Mouse (Mus musculus): ENCODE results near the gene Synpr. TPM values are rescaled to one million over a fixed set of nuclear protein-coding genes. Genes with fewer than 3 reads are reported as not detected.

The Synpr gene
- polyA plus RNA-seq, 1 experiment from 2014 or later = 9.5 TPM

DNA sequence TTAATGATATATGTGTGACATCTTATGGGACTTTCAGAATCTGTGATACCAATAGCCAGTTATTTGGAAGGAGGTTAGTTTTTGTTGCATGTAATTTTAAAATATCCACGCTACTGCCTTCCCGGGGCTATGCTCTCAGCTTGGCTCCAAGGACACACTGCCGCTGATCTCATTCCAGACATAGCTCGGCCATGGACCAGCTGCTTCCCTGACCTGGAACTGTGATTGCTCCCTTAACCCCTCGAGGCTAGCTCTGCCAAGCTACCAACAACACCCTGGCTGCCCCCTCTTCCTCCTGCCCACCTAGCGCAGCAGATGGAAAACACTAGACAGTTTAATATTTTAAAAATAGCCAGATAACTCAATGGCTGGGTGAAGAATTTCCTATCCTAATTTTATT lies 311.7 kb downstream of the Synpr start:
- 77% methylated on average over 6 of the region's 6 CpGs for WGBS
- Histone ChIP-seq H3K27ac (ENCODE audit: low read depth, low read length) (no peak overlapping the region), H3K9ac (ENCODE audit: low read length) (no peak overlapping the region)

DNA sequence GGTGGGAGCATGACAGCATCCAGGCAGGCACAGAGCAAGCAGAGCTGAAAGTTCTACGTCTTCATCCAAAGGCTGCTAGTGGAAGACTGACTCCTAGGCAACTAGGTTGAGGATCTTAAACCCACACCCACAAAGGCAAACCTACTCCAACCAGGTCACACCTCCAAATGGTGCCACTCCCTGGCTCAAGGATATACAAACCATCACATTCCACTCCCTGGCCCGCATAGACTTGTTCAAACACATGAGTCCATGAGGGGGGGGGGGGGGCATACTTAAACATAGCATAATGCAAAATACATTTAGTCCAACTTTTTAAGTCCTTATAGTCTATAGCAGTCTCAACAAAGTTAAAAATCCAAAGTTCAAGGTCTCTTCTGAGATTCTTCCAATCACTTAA lies 312.6 kb downstream of the Synpr start:
- H3K9ac ChIP-seq (ENCODE audit: low read length) = no peak overlapping the region
- no peaks in the 10 kb centered on the region for H3K9me3 ChIP-seq (ENCODE audit: control insufficient read depth, low read length)
- no peak overlapping the region for H3K4me2 ChIP-seq (ENCODE audit: low read depth)
- no peaks in the 10 kb centered on the region for H3K27me3 ChIP-seq (ENCODE audit: control insufficient read depth, insufficient read depth, low read length)
- no peak for ATAC-seq (ENCODE audit: insufficient read depth, low FRiP score, low TSS enrichment)
- no peaks in the 10 kb centered on the region for H3K4me1 ChIP-seq (ENCODE audit: control insufficient read depth, insufficient read depth, low read length)
- H3K27ac ChIP-seq (ENCODE audit: low read depth, low read length) = no peak overlapping the region
- no peaks in the 10 kb centered on the region for H3K36me3 ChIP-seq (ENCODE audit: control insufficient read depth, insufficient read depth, low read length)
- no peak overlapping the region for H3K4me3 ChIP-seq (ENCODE audit: low read depth, low read length)
- no peak for DNase-seq (ENCODE audit: low spot score)
- WGBS = 88% methylated on average over 2 of the region's 2 CpGs

More for the DNA sequence above, 311.7 kb downstream of the Synpr start:
- no peaks in the 10 kb centered on the region for H3K27me3 ChIP-seq (ENCODE audit: control insufficient read depth, insufficient read depth, low read length)
- H3K9me3 ChIP-seq (ENCODE audit: control insufficient read depth, low read length) = no peaks in the 10 kb centered on the region
- no peaks in the 10 kb centered on the region for H3K4me1 ChIP-seq (ENCODE audit: control insufficient read depth, insufficient read depth, low read length)
- DNase-seq (ENCODE audit: low spot score) = no peak
- no peak overlapping the region for H3K4me2 ChIP-seq (ENCODE audit: low read depth)
- ATAC-seq (ENCODE audit: insufficient read depth, low FRiP score, low TSS enrichment) = no peak
- H3K36me3 ChIP-seq (ENCODE audit: control insufficient read depth, insufficient read depth, low read length) = no peaks in the 10 kb centered on the region
- H3K4me3 ChIP-seq (ENCODE audit: low read depth, low read length) = no peak overlapping the region

DNA sequence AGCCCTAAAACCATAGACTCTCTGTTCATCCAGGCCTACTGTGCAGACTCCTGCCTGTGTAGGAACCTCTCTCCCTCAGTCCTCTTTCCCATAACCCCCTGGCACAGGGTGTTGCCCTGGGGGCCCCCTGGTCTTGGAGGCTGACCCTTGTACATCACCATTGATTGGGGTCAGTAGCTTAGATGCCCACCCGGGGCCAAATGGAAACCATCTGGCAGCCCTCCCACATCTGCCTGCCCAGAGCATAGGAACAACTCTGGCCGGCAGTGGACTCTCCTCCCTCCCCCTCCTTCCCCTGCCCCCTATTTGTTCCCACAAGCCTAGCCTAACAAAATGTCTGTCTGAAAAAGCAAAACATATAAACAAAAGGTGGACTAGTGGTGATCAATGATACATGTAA lies 336.0 kb downstream of the Synpr start:
- 41% methylated on average over 2 of the region's 2 CpGs for WGBS
- H3K4me3 ChIP-seq (ENCODE audit: low read depth, low read length) = no peak overlapping the region
- H3K27ac ChIP-seq (ENCODE audit: low read depth, low read length) = no peak overlapping the region
- no peaks in the 10 kb centered on the region for H3K27me3 ChIP-seq (ENCODE audit: control insufficient read depth, insufficient read depth, low read length)
- H3K9me3 ChIP-seq (ENCODE audit: control insufficient read depth, low read length) = no peaks in the 10 kb centered on the region
- no peaks in the 10 kb centered on the region for H3K4me1 ChIP-seq (ENCODE audit: control insufficient read depth, insufficient read depth, low read length)
- ATAC-seq (ENCODE audit: insufficient read depth, low FRiP score, low TSS enrichment) = no peak
- no peak overlapping the region for H3K9ac ChIP-seq (ENCODE audit: low read length)
- DNase-seq (ENCODE audit: low spot score) = no peak
- H3K4me2 ChIP-seq (ENCODE audit: low read depth) = no peak overlapping the region
- no peaks in the 10 kb centered on the region for H3K36me3 ChIP-seq (ENCODE audit: control insufficient read depth, insufficient read depth, low read length)

DNA sequence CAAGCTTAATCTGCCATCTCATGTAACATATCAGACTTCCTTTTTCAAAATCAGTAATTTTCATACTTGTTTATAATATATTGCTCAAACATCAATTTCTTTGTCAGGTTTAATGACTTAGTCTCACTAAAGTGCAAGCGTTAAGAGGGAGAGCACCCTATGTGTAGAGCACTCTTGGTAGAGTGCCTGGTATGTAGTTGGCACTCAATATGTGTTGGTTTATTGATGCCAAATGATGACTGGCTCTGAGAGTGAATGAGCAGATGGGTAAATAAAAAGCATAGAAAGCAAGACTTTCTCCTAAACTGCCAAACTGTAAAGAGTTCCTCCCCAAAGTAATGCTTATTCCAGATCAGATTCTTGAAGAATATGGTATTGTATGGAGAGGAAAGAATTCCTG lies 365.3 kb downstream of the Synpr start:
- Histone ChIP-seq H3K9me3 (ENCODE audit: control insufficient read depth, low read length) (no peaks in the 10 kb centered on the region), H3K36me3 (ENCODE audit: control insufficient read depth, insufficient read depth, low read length) (no peaks in the 10 kb centered on the region), H3K4me2 (ENCODE audit: low read depth) (no peak overlapping the region), H3K4me1 (ENCODE audit: control insufficient read depth, insufficient read depth, low read length) (no peaks in the 10 kb centered on the region), H3K4me3 (ENCODE audit: low read depth, low read length) (no peak overlapping the region), H3K9ac (ENCODE audit: low read length) (no peak overlapping the region), H3K27me3 (ENCODE audit: control insufficient read depth, insufficient read depth, low read length) (no peaks in the 10 kb centered on the region), H3K27ac (ENCODE audit: low read depth, low read length) (no peak overlapping the region)
- DNase-seq (ENCODE audit: low spot score) = no peak
- 96% methylated on average over 1 of the region's 1 CpGs for WGBS
- no peak for ATAC-seq (ENCODE audit: insufficient read depth, low FRiP score, low TSS enrichment)

DNA sequence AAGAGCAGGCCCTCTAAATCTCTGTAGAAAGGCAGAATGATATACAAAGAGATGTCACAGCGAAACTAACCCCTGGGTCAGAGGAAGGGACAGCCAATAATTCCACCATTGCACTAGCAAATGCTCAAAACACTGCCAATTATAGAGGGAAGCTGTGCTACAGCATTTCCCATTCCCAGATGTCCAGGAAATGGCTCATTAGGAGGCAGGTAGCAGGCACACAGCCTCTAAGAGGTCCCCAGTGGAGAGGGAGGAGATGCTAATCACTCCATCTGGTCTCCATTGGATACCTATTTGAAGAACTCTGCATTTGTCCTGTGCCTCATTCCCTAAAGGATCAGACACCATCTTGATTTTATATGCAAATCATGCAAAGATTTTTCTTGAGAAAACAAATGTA lies 366.5 kb downstream of the Synpr start:
- Histone ChIP-seq H3K9me3 (ENCODE audit: control insufficient read depth, low read length) (no peaks in the 10 kb centered on the region), H3K4me1 (ENCODE audit: control insufficient read depth, insufficient read depth, low read length) (no peaks in the 10 kb centered on the region), H3K9ac (ENCODE audit: low read length) (no peak overlapping the region), H3K4me3 (ENCODE audit: low read depth, low read length) (no peak overlapping the region), H3K4me2 (ENCODE audit: low read depth) (no peak overlapping the region), H3K27me3 (ENCODE audit: control insufficient read depth, insufficient read depth, low read length) (no peaks in the 10 kb centered on the region), H3K36me3 (ENCODE audit: control insufficient read depth, insufficient read depth, low read length) (no peaks in the 10 kb centered on the region), H3K27ac (ENCODE audit: low read depth, low read length) (no peak overlapping the region)
- DNase-seq (ENCODE audit: low spot score) = no peak
- no peak for ATAC-seq (ENCODE audit: insufficient read depth, low FRiP score, low TSS enrichment)
- 64% methylated on average over 1 of the region's 1 CpGs for WGBS

DNA sequence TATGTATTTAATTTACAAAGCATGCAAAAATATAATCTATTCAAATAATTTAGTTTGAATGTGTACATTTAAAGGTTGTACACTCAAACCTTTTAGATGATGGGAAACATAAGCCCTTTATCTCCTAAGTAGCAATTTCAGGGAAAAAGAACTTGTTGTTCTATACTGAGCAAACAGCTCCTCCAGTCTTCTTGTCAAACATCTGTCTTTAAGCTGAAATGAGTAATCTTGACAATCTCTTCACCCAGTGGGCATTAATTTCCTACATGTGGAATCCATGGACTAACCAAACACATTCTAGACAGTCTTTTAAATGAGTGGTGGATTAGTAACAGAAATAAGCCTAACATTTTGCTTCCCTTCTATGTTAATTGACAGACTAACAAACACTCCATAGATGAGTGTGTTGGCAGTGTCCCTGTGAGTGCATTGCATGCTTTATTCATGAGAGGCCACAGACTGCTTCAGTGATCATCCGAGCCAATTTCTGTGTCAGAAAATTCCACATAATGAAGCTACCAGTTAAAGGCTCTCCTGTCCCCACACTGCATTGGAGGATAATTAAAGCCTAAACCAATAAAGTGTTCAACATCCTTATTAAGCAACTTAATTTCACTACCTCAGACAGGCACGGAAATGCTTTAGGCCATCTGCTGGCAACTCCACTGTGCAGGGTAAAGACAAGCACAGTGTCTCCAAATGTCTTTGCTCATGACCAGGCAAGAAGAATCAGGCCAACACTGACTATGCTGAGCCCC lies 367.1 kb downstream of the Synpr start:
- ATAC-seq (ENCODE audit: insufficient read depth, low FRiP score, low TSS enrichment) (no peak), DNase-seq (ENCODE audit: low spot score) (no peak)
- Histone ChIP-seq H3K9me3 (ENCODE audit: control insufficient read depth, low read length) (no peaks in the 10 kb centered on the region), H3K4me3 (ENCODE audit: low read depth, low read length) (no peak overlapping the region), H3K36me3 (ENCODE audit: control insufficient read depth, insufficient read depth, low read length) (no peaks in the 10 kb centered on the region), H3K27ac (ENCODE audit: low read depth, low read length) (no peak overlapping the region), H3K27me3 (ENCODE audit: control insufficient read depth, insufficient read depth, low read length) (no peaks in the 10 kb centered on the region), H3K4me2 (ENCODE audit: low read depth) (no peak overlapping the region), H3K4me1 (ENCODE audit: control insufficient read depth, insufficient read depth, low read length) (no peaks in the 10 kb centered on the region), H3K9ac (ENCODE audit: low read length) (no peak overlapping the region)
- 71% methylated on average over 2 of the region's 2 CpGs for WGBS

Measured in neural tube, embryonic 11.5 days (tissue).